Mouse (Mus musculus) lung, adult 2 months (tissue): ENCODE measurements around the gene Rngtt.
"Not testable (repeated sequence)": the region's sequence is repeated elsewhere in the genome, so short reads cannot be mapped to it uniquely, and the experiment has no call there.

ENCODE experiments used
- CTCF ChIP-seq: fragments of 200-500 bp; IDR thresholded peaks from 2 replicates; pipeline ENCODE4 v1.5.1; 2011; ENCODE audit warnings: mild to moderate bottlenecking, low read length, control low read depth; ENCODE audit not compliant: insufficient read depth
- POLR2A ChIP-seq: fragments of 200-500 bp; IDR thresholded peaks from 2 replicates; pipeline ENCODE4 v1.6.1; 2011; ENCODE audit warnings: low read depth, mild to moderate bottlenecking, control low read depth, low read length, borderline replicate concordance; ENCODE audit errors: extremely low read depth

- not testable (repeated sequence) for TF ChIP-seq CTCF, POLR2A
These were observed 9.0 kb upstream of the Rngtt start for GRCm38 (mm10) chr4:33300891-33301665.
